Mouse (Mus musculus) MEL (cell line): ENCODE data around the gene Fgd3.

Source experiments
- CHD1 ChIP-seq: IDR thresholded peaks from 2 replicates; pipeline ENCODE4 v1.6.1; 2012; ENCODE audit warnings: low read depth, mild to moderate bottlenecking, inconsistent platforms, low read length, improper control_type of control experiment
- CTCF ChIP-seq, 3 experiments: IDR thresholded peaks in 2 of 3; conservative IDR thresholded peaks in 1 of 3; 2 replicates each; pipeline ENCODE4 v1.5.1; 2011 to 2012; ENCODE audit warnings: low read length in 3 of 3, low read depth in 2 of 3, mild to moderate bottlenecking in 2 of 3, improper control_type of control experiment in 1 of 3, inconsistent platforms in 1 of 3, mixed read lengths in 1 of 3, moderate library complexity in 1 of 3; ENCODE audit not compliant: control insufficient read depth in 1 of 3, insufficient read depth in 1 of 3, poor library complexity in 1 of 3, severe bottlenecking in 1 of 3
- E2F4 ChIP-seq: IDR thresholded peaks from 2 replicates; pipeline ENCODE4 v1.6.1; 2011; ENCODE audit warnings: low read depth, low read length, improper control_type of control experiment, borderline replicate concordance
- ELF1 ChIP-seq: IDR thresholded peaks from 2 replicates; pipeline ENCODE4 v1.6.1; 2014; ENCODE audit warnings: low read depth, mild to moderate bottlenecking, inconsistent platforms, low read length, improper control_type of control experiment, moderate library complexity
- GATA1 ChIP-seq: IDR thresholded peaks from 2 replicates; pipeline ENCODE4 v1.6.1; 2011; ENCODE audit warnings: low read depth, low read length, improper control_type of control experiment
- JUND ChIP-seq: IDR thresholded peaks from 2 replicates; pipeline ENCODE4 v1.6.1; 2011; ENCODE audit warnings: low read depth, mild to moderate bottlenecking, improper control_type of control experiment, low read length
- MAX ChIP-seq: IDR thresholded peaks from 2 replicates; pipeline ENCODE4 v1.6.1; 2011; ENCODE audit warnings: low read length, improper control_type of control experiment
- MYC ChIP-seq: IDR thresholded peaks from 2 replicates; pipeline ENCODE4 v1.6.1; 2011; ENCODE audit warnings: low read depth, mild to moderate bottlenecking, low read length, improper control_type of control experiment, moderate library complexity
- POLR2A ChIP-seq, 2 experiments: IDR thresholded peaks; 2 replicates each; pipeline ENCODE4 v1.6.1; 2011 to 2012; ENCODE audit warnings: low read length in 2 of 2, mild to moderate bottlenecking in 2 of 2, control low read depth in 1 of 2, improper control_type of control experiment in 1 of 2, low read depth in 1 of 2, moderate library complexity in 1 of 2; ENCODE audit not compliant: control insufficient read depth in 1 of 2, insufficient read depth in 1 of 2, poor library complexity in 1 of 2
- POLR2AphosphoS5 ChIP-seq: IDR thresholded peaks from 2 replicates; pipeline ENCODE4 v1.6.1; 2012; ENCODE audit warnings: low read depth, borderline replicate concordance, mild to moderate bottlenecking, inconsistent platforms, low read length, moderate library complexity, mixed read lengths
- TBP ChIP-seq: IDR thresholded peaks from 2 replicates; pipeline ENCODE4 v1.8.0; 2011; ENCODE audit warnings: low read depth, low read length, improper control_type of control experiment
- UBTF ChIP-seq: IDR thresholded peaks from 2 replicates; pipeline ENCODE4 v1.6.1; 2012; ENCODE audit warnings: low read depth, mild to moderate bottlenecking, inconsistent platforms, low read length, improper control_type of control experiment, moderate library complexity, borderline replicate concordance; ENCODE audit not compliant: insufficient read depth
- USF2 ChIP-seq, 2 experiments: IDR thresholded peaks; 2 replicates each; pipeline ENCODE4 v1.6.1; 2011 to 2012; ENCODE audit warnings: improper control_type of control experiment in 2 of 2, low read length in 2 of 2, borderline replicate concordance in 1 of 2, inconsistent platforms in 1 of 2, low read depth in 1 of 2, mild to moderate bottlenecking in 1 of 2; ENCODE audit not compliant: insufficient read depth in 1 of 2
- ZKSCAN1 ChIP-seq: IDR thresholded peaks from 2 replicates; pipeline ENCODE4 v1.6.1; 2012; ENCODE audit warnings: low read depth, mild to moderate bottlenecking, inconsistent platforms, low read length, improper control_type of control experiment, moderate library complexity

DNA sequence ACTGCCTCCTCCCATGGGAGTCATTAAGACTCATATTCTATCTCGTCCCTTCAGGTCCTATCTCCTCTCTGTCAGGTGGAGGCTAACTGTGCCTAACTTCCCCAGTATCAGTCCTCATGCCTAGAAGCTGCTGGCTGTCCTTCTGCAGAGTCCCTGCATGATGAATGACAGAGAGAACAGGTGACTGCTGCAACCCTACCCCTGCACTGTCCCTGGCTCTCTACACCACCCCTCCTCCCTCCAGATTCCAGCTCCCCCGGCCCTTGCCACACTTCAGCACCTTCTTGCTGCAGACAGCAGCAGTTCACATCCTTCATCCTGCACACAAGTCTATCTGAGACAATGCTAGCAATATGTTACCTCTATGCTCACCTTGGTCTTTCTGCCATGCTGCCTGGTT, 37.9 kb downstream of the Fgd3 start:
- TF ChIP-seq E2F4 (no peak), MAX (no peak), ZKSCAN1 (no peak), CTCF (IDR thresholded peaks at IDR 0.05 in 2 of 3, conservative IDR thresholded peaks at IDR 0.05 in 1 of 3; ENCODE audit: control insufficient read depth in 1 of 3, insufficient read depth in 1 of 3, low read depth in 2 of 3, low read length in 3 of 3, poor library complexity in 1 of 3, severe bottlenecking in 1 of 3) (no peak), ELF1 (no peak), POLR2AphosphoS5 (no peak), TBP (no peak), POLR2A (IDR thresholded peaks at IDR 0.05; ENCODE audit: control insufficient read depth in 1 of 2, insufficient read depth in 1 of 2, low read depth in 1 of 2, low read length in 2 of 2, poor library complexity in 1 of 2) (no peak), GATA1 (0 out of 2 replicates have a peak, but pooled peaks have one; percentile 25), JUND (no peak), CHD1 (no peak), UBTF (no peak), USF2 (IDR thresholded peaks at IDR 0.05; ENCODE audit: borderline replicate concordance in 1 of 2, insufficient read depth in 1 of 2, low read depth in 1 of 2, low read length in 2 of 2) (no peak), MYC (no peak)
